Mouse (Mus musculus): ENCODE data around the gene Pdcd10. TPM values are rescaled to one million over a fixed set of nuclear protein-coding genes. Genes with fewer than 3 reads are reported as not detected.
A peak's percentile ranks its signal among the peaks of the same experiment; 100 is the strongest.

Pdcd10 gene
- polyA plus RNA-seq, 1 experiment from 2014 or later, result 96.1 TPM

DNA sequence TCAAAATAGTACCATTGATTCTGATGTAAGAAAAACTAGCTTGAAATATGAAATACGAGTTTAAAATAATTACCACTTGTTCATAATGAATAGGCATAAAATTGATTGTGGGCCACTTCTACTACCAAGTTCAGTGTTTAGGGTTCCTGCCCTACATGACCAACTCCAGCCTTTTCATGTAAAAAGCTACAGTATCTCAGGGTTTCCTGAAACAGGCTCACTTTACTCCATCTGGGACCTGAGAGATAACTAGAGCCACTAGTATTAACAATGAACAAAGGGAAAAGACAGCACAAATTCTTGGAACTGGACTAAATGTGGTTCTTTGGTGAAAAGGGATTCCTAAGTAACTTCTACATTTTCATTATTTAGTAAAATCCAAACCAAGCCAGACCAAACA, 12.4 kb downstream of the Pdcd10 start:
- Histone ChIP-seq H3K4me1 (replicated peaks; ENCODE audit: control insufficient read depth, insufficient read depth, low read length) (peaks cover 12% of the 10 kb centered on the region), H3K9me3 (ENCODE audit: control insufficient read depth, low read length) (no peaks in the 10 kb centered on the region), H3K27me3 (replicated peaks; ENCODE audit: control insufficient read depth, insufficient read depth, low read length) (no peaks in the 10 kb centered on the region), H3K4me3 (ENCODE audit: low read depth, low read length) (no peak overlapping the region), H3K4me2 (peak overlapping the region; percentile 40), H3K27ac (ENCODE audit: low read depth, low read length) (no peak overlapping the region), H3K9ac (ENCODE audit: low read depth, low read length) (no peak overlapping the region), H3K36me3 (ENCODE audit: control insufficient read depth, insufficient read depth, low read length) (no peaks in the 10 kb centered on the region)
- peak; percentile 93 for ATAC-seq (replicated peaks; ENCODE audit: low FRiP score)
- DNase-seq (ENCODE audit: low spot score), result no peak
- WGBS, result 69% methylated on average over 1 of the region's 1 CpGs

DNA sequence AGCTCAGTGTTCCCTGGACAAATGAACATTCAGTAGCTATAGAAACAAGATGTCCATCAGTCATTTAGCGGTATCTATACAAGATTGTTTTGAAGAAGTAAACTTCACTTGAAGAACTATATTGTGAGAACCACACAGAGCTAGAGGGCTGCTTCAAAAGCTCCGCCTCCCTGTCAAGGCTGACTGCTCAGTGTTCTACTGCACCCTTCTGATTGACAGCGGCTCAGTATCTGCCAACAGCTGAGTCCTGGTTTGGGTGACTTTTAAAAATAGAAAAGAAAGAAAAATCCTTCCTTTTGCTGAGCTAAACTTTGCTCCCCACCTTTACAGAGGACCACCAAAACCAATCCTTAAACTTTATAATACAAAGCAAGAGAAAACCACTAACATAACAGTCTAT, 13.8 kb downstream of the Pdcd10 start:
- ATAC-seq (replicated peaks; ENCODE audit: low FRiP score) (peak; percentile 83), DNase-seq (ENCODE audit: low spot score) (no peak)
- Histone ChIP-seq H3K9ac (ENCODE audit: low read depth, low read length) (no peak overlapping the region), H3K4me3 (ENCODE audit: low read depth, low read length) (no peak overlapping the region), H3K9me3 (ENCODE audit: control insufficient read depth, low read length) (no peaks in the 10 kb centered on the region), H3K27me3 (replicated peaks; ENCODE audit: control insufficient read depth, insufficient read depth, low read length) (no peaks in the 10 kb centered on the region), H3K4me1 (replicated peaks; ENCODE audit: control insufficient read depth, insufficient read depth, low read length) (peaks cover 12% of the 10 kb centered on the region), H3K27ac (ENCODE audit: low read depth, low read length) (0 out of 2 replicates have a peak overlapping the region, but pooled peaks have one; percentile 8), H3K4me2 (no peak overlapping the region), H3K36me3 (ENCODE audit: control insufficient read depth, insufficient read depth, low read length) (no peaks in the 10 kb centered on the region)
- 75% methylated on average over 3 of the region's 3 CpGs for WGBS

GRCm38 (mm10) chr3:75541259-75541658, 15.4 kb downstream of the Pdcd10 start:
- Histone ChIP-seq H3K27me3 (replicated peaks; ENCODE audit: control insufficient read depth, insufficient read depth, low read length) (no peaks in the 10 kb centered on the region), H3K4me1 (replicated peaks; ENCODE audit: control insufficient read depth, insufficient read depth, low read length) (peaks cover 12% of the 10 kb centered on the region), H3K4me2 (no peak overlapping the region), H3K27ac (ENCODE audit: low read depth, low read length) (no peak overlapping the region), H3K36me3 (ENCODE audit: control insufficient read depth, insufficient read depth, low read length) (peaks cover 2% of the 10 kb centered on the region; the same call in 1 of the 2 replicates), H3K9ac (ENCODE audit: low read depth, low read length) (no peak overlapping the region), H3K4me3 (ENCODE audit: low read depth, low read length) (no peak overlapping the region), H3K9me3 (ENCODE audit: control insufficient read depth, low read length) (no peaks in the 10 kb centered on the region)
- DNase-seq (ENCODE audit: low spot score), result no peak
- no peak for ATAC-seq (replicated peaks; ENCODE audit: low FRiP score)
- 81% methylated on average over 4 of the region's 4 CpGs for WGBS

DNA sequence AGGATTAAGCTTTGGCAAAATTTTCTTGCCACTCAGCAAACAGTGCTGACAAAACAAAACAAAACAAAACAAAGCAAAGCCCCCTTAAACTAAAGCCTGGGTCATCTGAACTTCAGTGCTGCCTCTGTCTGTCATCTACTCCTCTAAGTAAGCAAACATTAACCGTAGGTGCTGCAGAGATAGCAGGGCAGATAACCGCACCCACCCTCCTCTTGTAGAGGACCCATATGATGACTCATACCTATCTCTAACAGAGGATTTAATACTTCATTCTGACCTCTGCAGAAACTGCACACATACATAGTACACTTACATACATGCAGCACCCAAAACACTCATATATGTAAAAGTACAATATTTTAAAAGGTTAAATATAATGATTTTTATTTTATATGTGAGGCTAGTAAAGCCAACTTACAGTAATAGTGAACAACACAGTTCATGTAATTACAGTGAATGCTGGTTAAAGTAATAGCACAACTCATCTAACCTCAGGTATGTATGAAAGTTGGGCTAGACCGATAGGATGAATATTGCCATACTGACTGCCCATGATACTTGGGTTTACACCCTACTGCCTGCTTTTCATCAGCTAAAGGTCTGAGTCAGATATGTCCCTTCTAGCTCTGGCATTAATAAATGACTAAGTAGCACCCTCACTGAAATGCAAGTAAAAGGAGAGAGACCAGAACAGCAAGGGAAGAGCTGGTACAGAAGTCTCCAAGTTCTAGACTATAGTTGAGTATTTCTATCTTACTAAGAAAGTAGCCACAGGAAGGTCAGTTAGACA, 22.4 kb downstream of the Pdcd10 start:
- H3K4me2 ChIP-seq, result 0 out of 2 replicates have a peak overlapping the region, but pooled peaks have one; percentile 8
- no peak overlapping the region for H3K4me3 ChIP-seq (ENCODE audit: low read depth, low read length)
- H3K4me1 ChIP-seq (replicated peaks; ENCODE audit: control insufficient read depth, insufficient read depth, low read length), result peaks cover 7% of the 10 kb centered on the region; the same call in 1 of the 2 replicates
- DNase-seq (ENCODE audit: low spot score) (no peak), ATAC-seq (replicated peaks; ENCODE audit: low FRiP score) (peak; percentile 90)
- H3K9ac ChIP-seq (ENCODE audit: low read depth, low read length), result no peak overlapping the region
- H3K36me3 ChIP-seq (ENCODE audit: control insufficient read depth, insufficient read depth, low read length), result peaks cover 2% of the 10 kb centered on the region; the same call in 1 of the 2 replicates
- H3K9me3 ChIP-seq (ENCODE audit: control insufficient read depth, low read length), result no peaks in the 10 kb centered on the region
- 58% methylated on average over 3 of the region's 3 CpGs for WGBS
- H3K27me3 ChIP-seq (replicated peaks; ENCODE audit: control insufficient read depth, insufficient read depth, low read length), result no peaks in the 10 kb centered on the region
- 0 out of 2 replicates have a peak overlapping the region, but pooled peaks have one; percentile 14 for H3K27ac ChIP-seq (ENCODE audit: low read depth, low read length)

GRCm38 (mm10) chr3:75531074-75531473, 25.6 kb downstream of the Pdcd10 start:
- DNase-seq (ENCODE audit: low spot score) (no peak), ATAC-seq (replicated peaks; ENCODE audit: low FRiP score) (no peak)
- Histone ChIP-seq H3K4me3 (ENCODE audit: low read depth, low read length) (no peak overlapping the region), H3K9me3 (ENCODE audit: control insufficient read depth, low read length) (no peaks in the 10 kb centered on the region), H3K27me3 (replicated peaks; ENCODE audit: control insufficient read depth, insufficient read depth, low read length) (no peaks in the 10 kb centered on the region), H3K9ac (ENCODE audit: low read depth, low read length) (no peak overlapping the region), H3K27ac (ENCODE audit: low read depth, low read length) (no peak overlapping the region), H3K4me2 (no peak overlapping the region), H3K4me1 (replicated peaks; ENCODE audit: control insufficient read depth, insufficient read depth, low read length) (peaks cover 7% of the 10 kb centered on the region; the same call in 1 of the 2 replicates), H3K36me3 (ENCODE audit: control insufficient read depth, insufficient read depth, low read length) (peaks cover 8% of the 10 kb centered on the region; the same call in 1 of the 2 replicates)
- WGBS, result 86% methylated on average over 3 of the region's 3 CpGs

- ATAC-seq (replicated peaks; ENCODE audit: low FRiP score), result no peak
- no peak overlapping the region for H3K9ac ChIP-seq (ENCODE audit: low read depth, low read length)
- no peak overlapping the region for H3K4me3 ChIP-seq (ENCODE audit: low read depth, low read length)
- peaks cover 14% of the 10 kb centered on the region; the same call in 1 of the 2 replicates for H3K36me3 ChIP-seq (ENCODE audit: control insufficient read depth, insufficient read depth, low read length)
- WGBS, result 96% methylated on average over 1 of the region's 1 CpGs
- no peaks in the 10 kb centered on the region for H3K9me3 ChIP-seq (ENCODE audit: control insufficient read depth, low read length)
- no peak overlapping the region for H3K27ac ChIP-seq (ENCODE audit: low read depth, low read length)
- no peak overlapping the region for H3K4me2 ChIP-seq
- no peaks in the 10 kb centered on the region for H3K4me1 ChIP-seq (replicated peaks; ENCODE audit: control insufficient read depth, insufficient read depth, low read length)
- no peaks in the 10 kb centered on the region for H3K27me3 ChIP-seq (replicated peaks; ENCODE audit: control insufficient read depth, insufficient read depth, low read length)
- DNase-seq (ENCODE audit: low spot score), result no peak
These were observed 34.1 kb downstream of the Pdcd10 start for GRCm38 (mm10) chr3:75522527-75522926.

- H3K27me3 ChIP-seq (replicated peaks; ENCODE audit: control insufficient read depth, insufficient read depth, low read length), result no peaks in the 10 kb centered on the region
- WGBS, result 82% methylated on average over 2 of the region's 2 CpGs
- H3K4me1 ChIP-seq (replicated peaks; ENCODE audit: control insufficient read depth, insufficient read depth, low read length), result no peaks in the 10 kb centered on the region
- ATAC-seq (replicated peaks; ENCODE audit: low FRiP score) (no peak), DNase-seq (ENCODE audit: low spot score) (no peak)
- H3K4me3 ChIP-seq (ENCODE audit: low read depth, low read length), result no peak overlapping the region
- no peak overlapping the region for H3K4me2 ChIP-seq
- peaks cover 6% of the 10 kb centered on the region; the same call in 1 of the 2 replicates for H3K36me3 ChIP-seq (ENCODE audit: control insufficient read depth, insufficient read depth, low read length)
- no peak overlapping the region for H3K9ac ChIP-seq (ENCODE audit: low read depth, low read length)
- H3K27ac ChIP-seq (ENCODE audit: low read depth, low read length), result no peak overlapping the region
- H3K9me3 ChIP-seq (ENCODE audit: control insufficient read depth, low read length), result no peaks in the 10 kb centered on the region
These were observed 35.3 kb downstream of the Pdcd10 start for GRCm38 (mm10) chr3:75521314-75521713.

- ATAC-seq (replicated peaks; ENCODE audit: low FRiP score) (peak; percentile 74), DNase-seq (ENCODE audit: low spot score) (no peak)
- Histone ChIP-seq H3K9ac (ENCODE audit: low read depth, low read length) (no peak overlapping the region), H3K4me1 (replicated peaks; ENCODE audit: control insufficient read depth, insufficient read depth, low read length) (no peaks in the 10 kb centered on the region), H3K9me3 (ENCODE audit: control insufficient read depth, low read length) (no peaks in the 10 kb centered on the region), H3K4me2 (no peak overlapping the region), H3K27ac (ENCODE audit: low read depth, low read length) (no peak overlapping the region), H3K27me3 (replicated peaks; ENCODE audit: control insufficient read depth, insufficient read depth, low read length) (no peaks in the 10 kb centered on the region), H3K4me3 (ENCODE audit: low read depth, low read length) (no peak overlapping the region), H3K36me3 (ENCODE audit: control insufficient read depth, insufficient read depth, low read length) (peaks cover 10% of the 10 kb centered on the region; the same call in 1 of the 2 replicates)
- 80% methylated on average over 7 of the region's 7 CpGs for whole genome bisulfite sequencing
These were observed 38.9 kb downstream of the Pdcd10 start for GRCm38 (mm10) chr3:75517631-75518250.

Measured in liver, embryonic 11.5 days (tissue).